Mouse (Mus musculus) MEL (cell line): Measurements from ENCODE around the gene Gm10309. TPM values are rescaled to one million over a fixed set of nuclear protein-coding genes. Genes with fewer than 3 reads are reported as not detected.

Experiments
- DNase-seq: peaks from one replicate; pipeline ENCODE4 v3.0.0; 2011; ENCODE audit warnings: low read depth, low spot score
- H3K27ac ChIP-seq: 2 replicates; pipeline ENCODE4 v1.5.1; 2012; ENCODE audit warnings: low read depth, mild to moderate bottlenecking, control low read depth, low read length, moderate library complexity; ENCODE audit not compliant: control insufficient read depth
- H3K27me3 ChIP-seq, 2 experiments: fragments of 150-350 bp in 1 of 2; sonication (generic) in 1 of 2; 2 replicates each; pipeline ENCODE4 v1.6.1; 2012; ENCODE audit warnings: low read length in 2 of 2, mild to moderate bottlenecking in 2 of 2, improper control_type of control experiment in 1 of 2, moderate library complexity in 1 of 2; ENCODE audit not compliant: insufficient read depth in 2 of 2, control insufficient read depth in 1 of 2
- H3K36me3 ChIP-seq, 2 experiments: 2 replicates each; pipeline ENCODE4 v1.6.1; 2012 to 2014; ENCODE audit warnings: low read length in 2 of 2, improper control_type of control experiment in 1 of 2, inconsistent platforms in 1 of 2, mild to moderate bottlenecking in 1 of 2; ENCODE audit not compliant: insufficient read depth in 2 of 2, control insufficient read depth in 1 of 2
- H3K4me1 ChIP-seq, 2 experiments: fragments of 150-350 bp in 1 of 2; sonication (generic) in 1 of 2; 2 replicates each; pipeline ENCODE4 v1.6.1; 2012; ENCODE audit warnings: low read length in 2 of 2, improper control_type of control experiment in 1 of 2, mild to moderate bottlenecking in 1 of 2; ENCODE audit not compliant: insufficient read depth in 2 of 2, control insufficient read depth in 1 of 2
- H3K4me3 ChIP-seq, 2 experiments: fragments of 150-350 bp in 1 of 2; sonication (generic) in 1 of 2; 2 replicates each; pipeline ENCODE4 v1.5.1; 2012; ENCODE audit warnings: low read depth in 2 of 2, low read length in 2 of 2, mild to moderate bottlenecking in 2 of 2, moderate library complexity in 2 of 2, control low read depth in 1 of 2, improper control_type of control experiment in 1 of 2; ENCODE audit not compliant: control insufficient read depth in 1 of 2, insufficient read depth in 1 of 2
- H3K79me2 ChIP-seq: 2 replicates; pipeline ENCODE4 v1.6.1; 2012; ENCODE audit warnings: mild to moderate bottlenecking, low read length, moderate library complexity; ENCODE audit not compliant: control insufficient read depth, poor library complexity, insufficient read depth
- H3K9ac ChIP-seq: 2 replicates; pipeline ENCODE4 v1.6.1; 2012; ENCODE audit warnings: low read depth, mild to moderate bottlenecking, control low read depth, low read length, moderate library complexity; ENCODE audit not compliant: control insufficient read depth, poor library complexity, severe bottlenecking
- H3K9me3 ChIP-seq: fragments of 150-350 bp; sonication (generic); replicated peaks from 2 replicates; pipeline ENCODE4 v1.6.1; 2012; ENCODE audit warnings: mild to moderate bottlenecking, low read length, improper control_type of control experiment, moderate library complexity; ENCODE audit not compliant: insufficient read depth
- CTCF ChIP-seq, 3 experiments: IDR thresholded peaks in 2 of 3; conservative IDR thresholded peaks in 1 of 3; 2 replicates each; pipeline ENCODE4 v1.5.1; 2011 to 2012; ENCODE audit warnings: low read length in 3 of 3, low read depth in 2 of 3, mild to moderate bottlenecking in 2 of 3, improper control_type of control experiment in 1 of 3, inconsistent platforms in 1 of 3, mixed read lengths in 1 of 3, moderate library complexity in 1 of 3; ENCODE audit not compliant: control insufficient read depth in 1 of 3, insufficient read depth in 1 of 3, poor library complexity in 1 of 3, severe bottlenecking in 1 of 3
- ELF1 ChIP-seq: IDR thresholded peaks from 2 replicates; pipeline ENCODE4 v1.6.1; 2014; ENCODE audit warnings: low read depth, mild to moderate bottlenecking, inconsistent platforms, low read length, improper control_type of control experiment, moderate library complexity
- HCFC1 ChIP-seq: IDR thresholded peaks from 2 replicates; pipeline ENCODE4 v1.6.1; 2012; ENCODE audit warnings: low read depth, mild to moderate bottlenecking, inconsistent platforms, low read length, improper control_type of control experiment, moderate library complexity
- JUND ChIP-seq: IDR thresholded peaks from 2 replicates; pipeline ENCODE4 v1.6.1; 2011; ENCODE audit warnings: low read depth, mild to moderate bottlenecking, improper control_type of control experiment, low read length
- MAFK ChIP-seq: IDR thresholded peaks from 2 replicates; pipeline ENCODE4 v1.6.1; 2011; ENCODE audit warnings: low read depth, mild to moderate bottlenecking, low read length, improper control_type of control experiment, borderline replicate concordance
- MAX ChIP-seq: IDR thresholded peaks from 2 replicates; pipeline ENCODE4 v1.6.1; 2011; ENCODE audit warnings: low read length, improper control_type of control experiment
- MXI1 ChIP-seq: IDR thresholded peaks from 2 replicates; pipeline ENCODE4 v1.6.1; 2011; ENCODE audit warnings: mild to moderate bottlenecking, low read depth, low read length, improper control_type of control experiment
- MYB ChIP-seq: IDR thresholded peaks from 2 replicates; pipeline ENCODE4 v1.6.1; 2011; ENCODE audit warnings: mild to moderate bottlenecking, low read depth, low read length, improper control_type of control experiment
- NELFE ChIP-seq: IDR thresholded peaks from 2 replicates; pipeline ENCODE4 v1.6.1; 2011; ENCODE audit warnings: low read depth, low read length, improper control_type of control experiment
- POLR2AphosphoS5 ChIP-seq: IDR thresholded peaks from 2 replicates; pipeline ENCODE4 v1.6.1; 2012; ENCODE audit warnings: low read depth, borderline replicate concordance, mild to moderate bottlenecking, inconsistent platforms, low read length, moderate library complexity, mixed read lengths
- RAD21 ChIP-seq: IDR thresholded peaks from 2 replicates; pipeline ENCODE4 v1.6.1; 2011; ENCODE audit warnings: mild to moderate bottlenecking, low read depth, low read length, improper control_type of control experiment
- RCOR1 ChIP-seq: IDR thresholded peaks from 2 replicates; pipeline ENCODE4 v1.6.1; 2012; ENCODE audit warnings: low read depth, mild to moderate bottlenecking, inconsistent platforms, low read length, improper control_type of control experiment
- SIN3A ChIP-seq: IDR thresholded peaks from 2 replicates; pipeline ENCODE4 v1.6.1; 2012; ENCODE audit warnings: low read length, improper control_type of control experiment, inconsistent platforms
- SMC3 ChIP-seq: IDR thresholded peaks from 2 replicates; pipeline ENCODE4 v1.6.1; 2011; ENCODE audit warnings: low read depth, low read length, improper control_type of control experiment
- UBTF ChIP-seq: IDR thresholded peaks from 2 replicates; pipeline ENCODE4 v1.6.1; 2012; ENCODE audit warnings: low read depth, mild to moderate bottlenecking, inconsistent platforms, low read length, improper control_type of control experiment, moderate library complexity, borderline replicate concordance; ENCODE audit not compliant: insufficient read depth
- USF2 ChIP-seq, 2 experiments: IDR thresholded peaks; 2 replicates each; pipeline ENCODE4 v1.6.1; 2011 to 2012; ENCODE audit warnings: improper control_type of control experiment in 2 of 2, low read length in 2 of 2, borderline replicate concordance in 1 of 2, inconsistent platforms in 1 of 2, low read depth in 1 of 2, mild to moderate bottlenecking in 1 of 2; ENCODE audit not compliant: insufficient read depth in 1 of 2
- ZC3H11A ChIP-seq: IDR thresholded peaks from 2 replicates; pipeline ENCODE4 v1.6.1; 2012; ENCODE audit warnings: low read depth, mild to moderate bottlenecking, inconsistent platforms, low read length, improper control_type of control experiment
- polyA plus RNA-seq, 2 experiments: library from polyadenylated mRNA; stranded (reverse) in 1 of 2; unstranded in 1 of 2; fragments of >175 nt in 1 of 2; fragments of >200 nt in 1 of 2; gene quantifications; 2 replicates each; pipeline versions ENCODE4 v1.2.1 to v1.2.4; 2012; ENCODE audit warnings: low replicate concordance in 2 of 2, low read depth in 1 of 2; ENCODE audit not compliant: insufficient read length in 2 of 2, insufficient read depth in 1 of 2, missing spikeins in 1 of 2
- total RNA-seq: library from RNA; depleted of rRNA; stranded (reverse); fragments of 300-350 nt; gene quantifications from 2 replicates; pipeline ENCODE4 v1.2.3, GENCODE M21; 2012

Gene Gm10309
- total and polyA plus RNA-seq, 3 experiments, result 0.06 TPM; not detected in 2

GRCm38 (mm10) chr17:86484087-86484737 is 20.8 kb downstream of the Gm10309 start:
- no peaks in the 10 kb centered on the region for H3K79me2 ChIP-seq
- H3K27ac ChIP-seq, result no peak overlapping the region
- H3K36me3 ChIP-seq, result peaks cover 0 to 25% of the 10 kb centered on the region in 2 experiments; a peak in 2 of 4 replicates
- peaks cover 21 to 26% of the 10 kb centered on the region in 2 experiments for H3K4me1 ChIP-seq
- peak; percentile 84 for DNase-seq
- H3K9ac ChIP-seq, result no peak overlapping the region
- no peaks in the 10 kb centered on the region for H3K27me3 ChIP-seq
- no peaks in the 10 kb centered on the region for H3K9me3 ChIP-seq
- H3K4me3 ChIP-seq, result no peak overlapping the region
- TF ChIP-seq POLR2AphosphoS5 (no peak), SMC3 (peak; percentile 92), MYB (no peak), ZC3H11A (peak; percentile 76), CTCF (IDR thresholded peaks at IDR 0.05 in 2 of 3, conservative IDR thresholded peaks at IDR 0.05 in 1 of 3; ENCODE audit: control insufficient read depth in 1 of 3, insufficient read depth in 1 of 3, low read depth in 2 of 3, low read length in 3 of 3, poor library complexity in 1 of 3, severe bottlenecking in 1 of 3) (peak; percentile 69 to 92 (median 82)), ELF1 (peak; percentile 41; the same call in 1 of the 2 replicates), RAD21 (peak; percentile 75), MAX (no peak)
- TF ChIP-seq, all 39 proteins: peak for 5

DNA sequence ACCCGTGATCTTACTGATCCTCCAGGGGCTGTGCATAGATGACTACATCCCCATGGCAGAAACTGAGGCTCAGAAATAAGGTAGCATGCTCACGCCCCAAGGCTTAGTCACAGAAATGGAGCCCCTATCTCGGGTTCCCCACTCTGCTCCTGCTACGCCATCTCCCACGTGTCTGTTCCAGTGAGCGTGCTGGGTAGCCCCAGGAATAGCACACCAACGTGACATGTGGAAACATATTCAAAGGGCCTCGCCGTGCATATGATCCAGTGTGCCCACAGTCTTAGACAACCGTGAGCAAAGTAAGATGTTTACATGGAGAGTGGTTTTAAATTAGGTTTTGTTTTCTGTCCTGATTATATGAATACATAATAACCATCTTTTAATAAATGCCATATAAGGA is 22.4 kb downstream of the Gm10309 start:
- Histone ChIP-seq H3K27me3 (no peaks in the 10 kb centered on the region), H3K9me3 (no peaks in the 10 kb centered on the region), H3K36me3 (peaks cover 0 to 14% of the 10 kb centered on the region in 2 experiments; a peak in 2 of 4 replicates), H3K27ac (no peak overlapping the region), H3K79me2 (no peaks in the 10 kb centered on the region), H3K9ac (no peak overlapping the region), H3K4me1 (peaks cover 8 to 11% of the 10 kb centered on the region in 2 experiments), H3K4me3 (no peak overlapping the region)
- DNase-seq, result no peak
- TF ChIP-seq HCFC1 (no peak), MAFK (no peak), JUND (no peak), ELF1 (no peak), RAD21 (no peak), MYB (no peak), SMC3 (no peak), USF2 (IDR thresholded peaks at IDR 0.05; ENCODE audit: borderline replicate concordance in 1 of 2, insufficient read depth in 1 of 2, low read depth in 1 of 2, low read length in 2 of 2) (no peak), NELFE (no peak), RCOR1 (no peak), SIN3A (no peak), MXI1 (no peak), UBTF (no peak)
- TF ChIP-seq, all 39 proteins: peak for 0
